Mouse (Mus musculus): ENCODE results near the gene Heatr3.
"Not testable (repeated sequence)": the region's sequence is repeated elsewhere in the genome, so short reads cannot be mapped to it uniquely, and the experiment has no call there.

DNA sequence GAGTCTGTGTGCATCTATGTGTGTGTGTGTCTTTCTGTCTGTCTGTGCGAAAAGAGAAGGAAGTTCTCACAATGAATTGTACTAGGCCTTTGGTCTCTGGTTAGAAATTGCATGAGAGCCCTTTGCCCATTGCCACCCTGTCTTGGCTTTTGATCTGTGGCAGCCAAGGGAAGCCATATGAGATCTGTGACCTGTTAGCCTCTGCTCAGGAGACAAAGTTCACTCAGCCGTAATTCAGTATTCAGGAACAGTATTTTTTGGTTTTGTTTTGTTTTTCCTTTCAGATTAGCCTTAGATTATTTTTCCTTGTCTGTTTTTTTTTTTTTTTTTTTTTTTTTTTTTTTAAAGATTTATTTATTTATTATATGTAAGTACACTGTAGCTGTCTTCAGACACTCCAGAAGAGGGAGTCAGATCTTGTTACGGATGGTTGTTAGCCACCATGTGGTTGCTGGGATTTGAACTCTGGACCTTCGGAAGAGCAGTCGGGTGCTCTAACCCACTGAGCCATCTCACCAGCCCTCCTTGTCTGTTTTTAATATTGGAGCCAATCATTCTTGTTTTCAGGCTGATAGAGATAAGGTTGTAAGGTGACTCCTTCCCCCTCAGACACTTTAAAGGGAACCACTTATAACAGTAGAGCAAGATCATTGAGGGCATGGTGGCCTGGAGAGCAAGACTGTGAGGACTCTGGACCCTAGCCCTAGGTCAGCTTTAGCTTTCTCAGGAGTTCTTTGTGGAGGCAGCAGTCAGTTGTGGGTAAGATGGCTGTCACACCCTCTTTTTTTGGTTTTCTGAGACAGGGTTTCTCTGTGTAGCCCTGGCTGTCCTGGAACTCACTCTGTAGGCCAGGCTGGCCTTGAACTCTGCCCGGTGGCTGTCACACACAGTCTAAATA, 72.5 kb downstream of the Heatr3 start:
- not testable (repeated sequence) for TF ChIP-seq GATA1 (IDR thresholded peaks at IDR 0.05; ENCODE audit: borderline replicate concordance, low read length); FLI1 (IDR thresholded peaks at IDR 0.05; ENCODE audit: low read length)

Measured in megakaryocyte, embryonic 14.5 days (primary cell).